Mouse (Mus musculus): ENCODE measurements at regions not wholly inside any gene's neighbourhood (a gene's known extent, or its start where the extent isn't known, plus 50 kb on each side); places are given as distances from the start of the nearest gene placed in this dataset.
"Not testable (repeated sequence)": the region's sequence is repeated elsewhere in the genome, so short reads cannot be mapped to it uniquely, and the experiment has no call there.

- 39% methylated on average over 6 of the region's 6 CpGs for WGBS
- H3K4me3 ChIP-seq (replicated peaks; ENCODE audit: insufficient read depth, low read depth, low read length); H3K27ac ChIP-seq (ENCODE audit: insufficient read depth, low read length); H3K4me1 ChIP-seq (ENCODE audit: control insufficient read depth, insufficient read depth, low read length); H3K27me3 ChIP-seq (ENCODE audit: control insufficient read depth, insufficient read depth, low read length); DNase-seq: not testable (repeated sequence)
These were observed 448.6 kb upstream of the Cobl start for GRCm38 (mm10) chr11:12913401-12913800.

GRCm38 (mm10) chr11:12873712-12874111 is 409.0 kb upstream of the Cobl start:
- WGBS: 69% methylated on average over 1 of the region's 1 CpGs
- Histone ChIP-seq H3K4me3 (replicated peaks; ENCODE audit: insufficient read depth, low read depth, low read length) (no peak overlapping the region), H3K27me3 (ENCODE audit: control insufficient read depth, insufficient read depth, low read length) (no peaks in the 10 kb centered on the region), H3K4me1 (ENCODE audit: control insufficient read depth, insufficient read depth, low read length) (no peaks in the 10 kb centered on the region), H3K27ac (ENCODE audit: insufficient read depth, low read length) (no peak overlapping the region)
- DNase-seq: no peak
- no peak for TF ChIP-seq POLR2A (IDR thresholded peaks at IDR 0.05; ENCODE audit: borderline replicate concordance, insufficient read depth, low read length)

GRCm38 (mm10) chr11:12872802-12873201 is 408.0 kb upstream of the Cobl start:
- Histone ChIP-seq H3K27ac (ENCODE audit: insufficient read depth, low read length) (no peak overlapping the region), H3K4me1 (ENCODE audit: control insufficient read depth, insufficient read depth, low read length) (no peaks in the 10 kb centered on the region), H3K4me3 (replicated peaks; ENCODE audit: insufficient read depth, low read depth, low read length) (no peak overlapping the region), H3K27me3 (ENCODE audit: control insufficient read depth, insufficient read depth, low read length) (no peaks in the 10 kb centered on the region)
- DNase-seq: no peak
- WGBS: 84% methylated on average over 2 of the region's 2 CpGs
- TF ChIP-seq POLR2A (IDR thresholded peaks at IDR 0.05; ENCODE audit: borderline replicate concordance, insufficient read depth, low read length): no peak

- TF ChIP-seq CTCF (IDR thresholded peaks at IDR 0.05; ENCODE audit: borderline replicate concordance, insufficient read depth, low read depth, low read length): no peak
- TF ChIP-seq POLR2A (IDR thresholded peaks at IDR 0.05; ENCODE audit: borderline replicate concordance, insufficient read depth, low read length): no peak
- H3K27me3 ChIP-seq (ENCODE audit: control insufficient read depth, insufficient read depth, low read length): no peaks in the 10 kb centered on the region
- WGBS: 30% methylated on average over 1 of the region's 1 CpGs
- DNase-seq: no peak
- no peaks in the 10 kb centered on the region for H3K4me1 ChIP-seq (ENCODE audit: control insufficient read depth, insufficient read depth, low read length)
- no peak overlapping the region for H3K27ac ChIP-seq (ENCODE audit: insufficient read depth, low read length)
- no peak overlapping the region for H3K4me3 ChIP-seq (replicated peaks; ENCODE audit: insufficient read depth, low read depth, low read length)
These were observed 407.6 kb upstream of the Cobl start for GRCm38 (mm10) chr11:12872399-12872798.

GRCm38 (mm10) chr11:12867541-12867940 is 402.8 kb upstream of the Cobl start:
- Histone ChIP-seq H3K27me3 (ENCODE audit: control insufficient read depth, insufficient read depth, low read length) (no peaks in the 10 kb centered on the region), H3K4me1 (ENCODE audit: control insufficient read depth, insufficient read depth, low read length) (no peaks in the 10 kb centered on the region)
- TF ChIP-seq POLR2A (IDR thresholded peaks at IDR 0.05; ENCODE audit: borderline replicate concordance, insufficient read depth, low read length) (no peak), CTCF (IDR thresholded peaks at IDR 0.05; ENCODE audit: borderline replicate concordance, insufficient read depth, low read depth, low read length) (no peak)

GRCm38 (mm10) chr11:12865034-12865620 is 400.4 kb upstream of the Cobl start:
- DNase-seq: no peak
- no peak for TF ChIP-seq CTCF (IDR thresholded peaks at IDR 0.05; ENCODE audit: borderline replicate concordance, insufficient read depth, low read depth, low read length)
- TF ChIP-seq POLR2A (IDR thresholded peaks at IDR 0.05; ENCODE audit: borderline replicate concordance, insufficient read depth, low read length): no peak
- no peaks in the 10 kb centered on the region for H3K4me1 ChIP-seq (ENCODE audit: control insufficient read depth, insufficient read depth, low read length)
- no peak overlapping the region for H3K27ac ChIP-seq (ENCODE audit: insufficient read depth, low read length)
- H3K27me3 ChIP-seq (ENCODE audit: control insufficient read depth, insufficient read depth, low read length): no peaks in the 10 kb centered on the region
- WGBS: 23% methylated on average over 2 of the region's 2 CpGs
- no peak overlapping the region for H3K4me3 ChIP-seq (replicated peaks; ENCODE audit: insufficient read depth, low read depth, low read length)

More at GRCm38 (mm10) chr11:12867541-12867940, 402.8 kb upstream of the Cobl start:
- no peak overlapping the region for H3K4me3 ChIP-seq (replicated peaks; ENCODE audit: insufficient read depth, low read depth, low read length)
- DNase-seq: no peak
- H3K27ac ChIP-seq (ENCODE audit: insufficient read depth, low read length): no peak overlapping the region

- Histone ChIP-seq H3K27me3 (ENCODE audit: control insufficient read depth, insufficient read depth, low read length) (no peaks in the 10 kb centered on the region), H3K4me1 (ENCODE audit: control insufficient read depth, insufficient read depth, low read length) (no peaks in the 10 kb centered on the region), H3K4me3 (replicated peaks; ENCODE audit: insufficient read depth, low read depth, low read length) (no peak overlapping the region), H3K27ac (ENCODE audit: insufficient read depth, low read length) (no peak overlapping the region)
- 64% methylated on average over 1 of the region's 1 CpGs for WGBS
- no peak for DNase-seq
- TF ChIP-seq POLR2A (IDR thresholded peaks at IDR 0.05; ENCODE audit: borderline replicate concordance, insufficient read depth, low read length): no peak
- no peak for TF ChIP-seq CTCF (IDR thresholded peaks at IDR 0.05; ENCODE audit: borderline replicate concordance, insufficient read depth, low read depth, low read length)
These were observed 394.7 kb upstream of the Cobl start for GRCm38 (mm10) chr11:12859344-12859930.

- no peak overlapping the region for H3K27ac ChIP-seq (ENCODE audit: insufficient read depth, low read length)
- H3K27me3 ChIP-seq (ENCODE audit: control insufficient read depth, insufficient read depth, low read length): no peaks in the 10 kb centered on the region
- H3K4me1 ChIP-seq (ENCODE audit: control insufficient read depth, insufficient read depth, low read length): no peaks in the 10 kb centered on the region
- DNase-seq: no peak
- 90% methylated on average over 2 of the region's 2 CpGs for WGBS
- TF ChIP-seq POLR2A (IDR thresholded peaks at IDR 0.05; ENCODE audit: borderline replicate concordance, insufficient read depth, low read length) (no peak), CTCF (IDR thresholded peaks at IDR 0.05; ENCODE audit: borderline replicate concordance, insufficient read depth, low read depth, low read length) (no peak)
- H3K4me3 ChIP-seq (replicated peaks; ENCODE audit: insufficient read depth, low read depth, low read length): no peak overlapping the region
These were observed 393.6 kb upstream of the Cobl start for GRCm38 (mm10) chr11:12858274-12858884.
